Mouse (Mus musculus): ENCODE data around the gene Ciz1.

DNA sequence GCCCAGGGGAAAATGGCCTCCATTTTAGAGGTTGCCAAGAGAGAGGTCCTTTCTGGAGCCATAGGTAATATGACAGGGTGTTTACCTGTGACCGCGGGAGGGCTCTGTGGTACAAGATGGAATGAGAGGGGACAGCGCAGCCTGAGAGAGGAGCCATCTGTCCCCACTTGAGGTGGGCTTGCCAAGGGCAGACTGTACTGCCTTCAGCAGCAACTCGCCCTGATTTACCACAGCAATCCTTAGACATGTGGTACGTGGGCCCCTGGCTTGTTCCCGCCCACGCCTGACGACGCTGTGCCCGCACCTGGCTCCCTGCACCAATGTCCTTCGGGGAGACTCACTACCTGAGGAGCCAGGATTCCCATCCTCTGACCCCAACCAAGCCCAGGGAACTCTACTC, 3.8 kb upstream of the Ciz1 start:
- TF ChIP-seq CTCF (IDR thresholded peaks at IDR 0.05; ENCODE audit: low read depth, low read length) (no peak), GATA1 (IDR thresholded peaks at IDR 0.05; ENCODE audit: borderline replicate concordance, low read length) (no peak)

Measured in G1E (cell line).